Mouse (Mus musculus) liver, adult 2 months (tissue): ENCODE data around the gene Lctl.

Experiments
- CTCF ChIP-seq: fragments of 200-500 bp; IDR thresholded peaks from 2 replicates; pipeline ENCODE4 v1.5.1; 2011; ENCODE audit warnings: low read depth, low read length, control low read depth
- POLR2A ChIP-seq: fragments of 200-500 bp; IDR thresholded peaks from 2 replicates; pipeline ENCODE4 v1.6.1; 2011; ENCODE audit warnings: low read length, control low read depth; ENCODE audit not compliant: insufficient read depth; ENCODE audit errors: extremely low read depth

GRCm38 (mm10) chr9:64178610-64178973 is 61.6 kb downstream of the Lctl start:
- 0 out of 2 replicates have a peak, but pooled peaks have one; percentile 2 for TF ChIP-seq CTCF
- no peak for TF ChIP-seq POLR2A
